ENCODE assay signal across 8 mouse cellular contexts in genomic region chr6:127767201-127767705, GRCm38 (mm10). TPM values are rescaled to one million over a fixed set of nuclear protein-coding genes. Genes with fewer than 3 reads are reported as not detected.
A peak's percentile ranks its signal among the peaks of the same experiment; 100 is the strongest.
DNase-seq lines count a peak whose midpoint lies in the region; ATAC-seq and TF ChIP-seq lines count a peak whose summit lies in the region.

No protein-coding gene starts in this region.

- H3K9me3 ChIP-seq in kidney, postnatal 0 days (replicated peaks; ENCODE audit: low read length), result no peaks in the 10 kb centered on the region
- no peaks in the 10 kb centered on the region for H3K9me3 ChIP-seq in embryonic facial prominence, embryonic 15.5 days (replicated peaks)
- H3K9me3 ChIP-seq in intestine, embryonic 15.5 days, result no peaks in the 10 kb centered on the region
- H3K9me3 ChIP-seq in midbrain, embryonic 14.5 days (ENCODE audit: control insufficient read depth, low read length), result no peaks in the 10 kb centered on the region

- under 1% methylated on average over 18 of the region's 18 CpGs for WGBS in kidney, postnatal 0 days
- 2% methylated on average over 18 of the region's 18 CpGs for WGBS in embryonic facial prominence, embryonic 15.5 days
- 2% methylated on average over 18 of the region's 18 CpGs for WGBS in intestine, embryonic 15.5 days
- WGBS in midbrain, embryonic 14.5 days, result under 1% methylated on average over 18 of the region's 18 CpGs

- H3K4me1 ChIP-seq in kidney, postnatal 0 days (replicated peaks; ENCODE audit: insufficient read depth, low read length), result peaks cover 9% of the 10 kb centered on the region; the same call in 1 of the 2 replicates
- H3K4me1 ChIP-seq in embryonic facial prominence, embryonic 15.5 days, result peaks cover 39% of the 10 kb centered on the region
- H3K4me1 ChIP-seq in intestine, embryonic 15.5 days (replicated peaks), result peaks cover 23% of the 10 kb centered on the region
- peaks cover 26% of the 10 kb centered on the region for H3K4me1 ChIP-seq in midbrain, embryonic 14.5 days (ENCODE audit: control insufficient read depth, insufficient read depth, low read length)

- no peak overlapping the region for H3K27ac ChIP-seq in kidney, postnatal 0 days
- no peak overlapping the region for H3K27ac ChIP-seq in embryonic facial prominence, embryonic 15.5 days (replicated peaks)
- H3K27ac ChIP-seq in intestine, embryonic 15.5 days, result no peak overlapping the region
- H3K27ac ChIP-seq in midbrain, embryonic 14.5 days (replicated peaks; ENCODE audit: low read depth, low read length), result peak overlapping the region; percentile 77

- no peak for DNase-seq in kidney, postnatal 0 days (ENCODE audit: low spot score)
- no peak for DNase-seq in kidney, adult 18-20 months
- no peak for DNase-seq in midbrain, embryonic 14.5 days
- no peak for DNase-seq in adrenal gland, postnatal 4 days (ENCODE audit: low spot score in 2 of 2)
- no peak for DNase-seq in urinary bladder, adult 2 months (ENCODE audit: low spot score)
- no peak for DNase-seq in gastrocnemius, adult 18-20 months (ENCODE audit: low spot score)

- TF ChIP-seq CTCF in kidney, postnatal 0 days (IDR thresholded peaks at IDR 0.05; ENCODE audit: low read depth), result no peak

- ATAC-seq in kidney, postnatal 0 days (replicated peaks; ENCODE audit: low FRiP score, low read depth), result no peak
- 0 out of 2 replicates have a peak, but pooled peaks have one; percentile 11 for ATAC-seq in embryonic facial prominence, embryonic 15.5 days (ENCODE audit: insufficient number of reproducible peaks, low FRiP score, low TSS enrichment, low read depth)
- ATAC-seq in intestine, embryonic 15.5 days, result no peak; the same call in 1 of the 2 replicates
- 0 out of 2 replicates have a peak, but pooled peaks have one; percentile 1 for ATAC-seq in midbrain, embryonic 14.5 days (ENCODE audit: low FRiP score, low TSS enrichment)

- H3K4me3 ChIP-seq in kidney, postnatal 0 days (replicated peaks; ENCODE audit: low read depth, low read length), result no peak overlapping the region
- peak overlapping the region; percentile 43 for H3K4me3 ChIP-seq in embryonic facial prominence, embryonic 15.5 days (replicated peaks)
- H3K4me3 ChIP-seq in intestine, embryonic 15.5 days (replicated peaks), result peak overlapping the region; percentile 18; the same call in 1 of the 2 replicates
- peak overlapping the region; percentile 74 for H3K4me3 ChIP-seq in midbrain, embryonic 14.5 days (replicated peaks; ENCODE audit: low read depth, low read length)

- H3K4me2 ChIP-seq in kidney, postnatal 0 days (ENCODE audit: low read length), result peak overlapping the region; percentile 37; the same call in 1 of the 2 replicates
- peak overlapping the region; percentile 80 for H3K4me2 ChIP-seq in embryonic facial prominence, embryonic 15.5 days (replicated peaks)
- H3K4me2 ChIP-seq in intestine, embryonic 15.5 days (replicated peaks), result peak overlapping the region; percentile 74
- H3K4me2 ChIP-seq in midbrain, embryonic 14.5 days (ENCODE audit: low read length), result peak overlapping the region; percentile 91

- H3K36me3 ChIP-seq in kidney, postnatal 0 days (ENCODE audit: insufficient read depth, low read length), result no peaks in the 10 kb centered on the region
- no peaks in the 10 kb centered on the region for H3K36me3 ChIP-seq in embryonic facial prominence, embryonic 15.5 days
- H3K36me3 ChIP-seq in intestine, embryonic 15.5 days, result no peaks in the 10 kb centered on the region
- no peaks in the 10 kb centered on the region for H3K36me3 ChIP-seq in midbrain, embryonic 14.5 days (ENCODE audit: control insufficient read depth, insufficient read depth, low read length)

- no peak overlapping the region for H3K9ac ChIP-seq in kidney, postnatal 0 days (ENCODE audit: low read depth, low read length)
- H3K9ac ChIP-seq in embryonic facial prominence, embryonic 15.5 days, result no peak overlapping the region
- no peak overlapping the region for H3K9ac ChIP-seq in intestine, embryonic 15.5 days
- peak overlapping the region; percentile 79 for H3K9ac ChIP-seq in midbrain, embryonic 14.5 days (replicated peaks; ENCODE audit: low read length)

- H3K27me3 ChIP-seq in kidney, postnatal 0 days (ENCODE audit: insufficient read depth, low read length), result peaks cover 49% of the 10 kb centered on the region
- H3K27me3 ChIP-seq in embryonic facial prominence, embryonic 15.5 days, result peaks cover 88% of the 10 kb centered on the region
- peaks cover 66% of the 10 kb centered on the region for H3K27me3 ChIP-seq in intestine, embryonic 15.5 days (replicated peaks)
- no peaks in the 10 kb centered on the region for H3K27me3 ChIP-seq in midbrain, embryonic 14.5 days (ENCODE audit: control insufficient read depth, insufficient read depth, low read length)

RNA-seq across cellular contexts. Expression of gene Prmt8, which starts 2.0 kb away (rescaled TPM):
- polyA plus RNA-seq in kidney, postnatal 0 days (2015; fragmentation: Nextera tagmentation; extraction: Ambion mirVana), result not detected in 2 replicates
- polyA plus RNA-seq in embryonic facial prominence, embryonic 15.5 days (2015; fragmentation: Nextera tagmentation; extraction: Ambion mirVana), result 1.1 and 2.0 TPM in 2 replicates
- polyA plus RNA-seq in intestine, embryonic 15.5 days (2015; fragmentation: Nextera tagmentation; extraction: Ambion mirVana), result 0.06 and 0.08 TPM in 2 replicates
- polyA plus RNA-seq in midbrain, embryonic 14.5 days (2014; fragmentation: Nextera tagmentation; extraction: Ambion mirVana), result 24.9 and 28.5 TPM in 2 replicates
- under 1 TPM in 1 of 2 experiments, not detected in 1; 0.42 TPM for total RNA-seq in adrenal gland, postnatal 4 days (2021)
- 0.06 TPM in 1 of 2 replicates, not detected in the other for polyA plus RNA-seq in urinary bladder, adult 2 months (2012; rRNA removed)
- not detected for total RNA-seq in gastrocnemius, adult 18-20 months (2021)

Comparison
In these comparisons a context has a peak if more than half of its experiments do, and no peak if none do; other contexts are left out.
1. ATAC-seq: peak in embryonic facial prominence, embryonic 15.5 days (single experiment) and midbrain, embryonic 14.5 days (single experiment); none in kidney, postnatal 0 days (single experiment) and intestine, embryonic 15.5 days (single experiment).
2. H3K4me2 ChIP-seq: peak in every context shown above with its lines; median percentile 91 in midbrain, embryonic 14.5 days; 80 in embryonic facial prominence, embryonic 15.5 days; 74 in intestine, embryonic 15.5 days; 37 in kidney, postnatal 0 days.